Mouse (Mus musculus): ENCODE data around the gene Zfp661. TPM values are rescaled to one million over a fixed set of nuclear protein-coding genes. Genes with fewer than 3 reads are reported as not detected.

The Zfp661 gene
- polyA plus RNA-seq (2015; fragmentation: Nextera tagmentation; extraction: Ambion mirVana): 11.0 and 11.7 TPM in 2 replicates

DNA sequence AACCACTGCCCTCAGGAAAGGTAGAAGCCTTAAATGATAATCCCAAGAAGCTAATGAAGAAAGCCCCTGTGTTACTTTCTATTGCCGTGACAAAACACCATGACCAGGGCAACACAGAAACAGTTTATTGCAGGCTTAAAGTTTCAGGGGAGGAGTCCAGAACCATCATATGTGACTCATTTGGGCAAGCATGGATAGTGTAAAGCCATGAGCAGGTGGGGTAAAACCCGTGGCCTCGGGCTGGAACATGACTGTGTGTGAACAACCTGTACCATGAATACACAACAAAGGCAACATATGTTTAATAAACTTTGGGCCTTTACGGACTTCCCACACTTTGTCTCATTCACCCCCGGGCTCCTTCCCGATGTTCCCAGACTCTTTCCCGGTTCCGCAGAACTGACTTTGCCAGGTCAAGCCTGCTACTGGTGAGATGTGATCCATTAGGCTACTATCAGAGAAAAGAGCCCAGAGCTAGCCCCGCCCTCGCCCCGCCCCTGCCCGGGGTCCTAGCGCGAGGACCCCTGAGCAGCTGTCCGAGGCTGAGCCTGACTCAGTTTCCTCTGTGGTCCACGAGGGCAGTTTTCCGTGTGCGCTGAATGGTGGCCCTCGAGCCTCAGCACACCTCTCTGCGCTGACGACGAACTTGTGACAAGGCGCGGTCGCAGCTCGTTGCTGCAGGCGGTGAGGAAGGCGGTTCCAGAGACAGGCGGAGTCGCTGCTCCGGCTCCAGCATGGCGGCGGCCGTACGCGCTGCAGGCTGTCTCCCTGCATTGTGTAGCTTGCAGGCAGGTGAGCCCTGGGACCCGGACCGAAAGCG, at the start of gene Zfp661, which contains the start of gene Mrps5:
Gene Zfp661 (minus strand): TSS at position 401 of the 820 bp plus-strand sequence.
Gene Mrps5 (plus strand): TSS at position 529 of the 820 bp plus-strand sequence.
- Histone ChIP-seq H3K27me3 (replicated peaks; ENCODE audit: control insufficient read depth, insufficient read depth, low read length) (no peaks in the 10 kb centered on the region), H3K4me1 (replicated peaks; ENCODE audit: control insufficient read depth, insufficient read depth, low read length) (peaks cover 29% of the 10 kb centered on the region), H3K36me3 (ENCODE audit: control insufficient read depth, insufficient read depth) (no peaks in the 10 kb centered on the region; the same call in 1 of the 2 replicates)

DNA sequence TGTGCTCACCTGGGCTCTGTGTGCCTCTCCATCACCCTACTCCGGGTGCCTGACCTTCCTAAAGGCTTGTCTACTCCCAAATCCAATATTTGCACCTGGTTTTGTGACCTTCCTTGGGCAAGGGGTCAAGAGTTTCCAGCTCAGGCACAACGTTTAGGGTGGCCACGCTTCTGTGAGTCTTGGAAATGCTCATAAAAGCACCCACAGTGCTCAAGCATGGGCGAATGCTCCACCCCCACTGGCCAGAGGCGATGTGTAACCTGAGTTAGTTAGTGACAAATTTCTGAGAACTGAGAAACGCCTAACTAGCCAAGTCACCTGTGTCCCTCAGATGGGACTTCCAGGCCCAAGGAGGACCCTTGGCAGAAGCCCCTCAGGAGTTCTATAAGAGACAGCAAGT, 48.7 kb upstream of the Zfp661 start:
- H3K4me3 ChIP-seq (replicated peaks; ENCODE audit: low read length): no peak overlapping the region
- no peaks in the 10 kb centered on the region for H3K9me3 ChIP-seq (ENCODE audit: control insufficient read depth, low read length)
- H3K9ac ChIP-seq (replicated peaks; ENCODE audit: low read depth, low read length): no peak overlapping the region
- H3K4me1 ChIP-seq (replicated peaks; ENCODE audit: control insufficient read depth, insufficient read depth, low read length): no peaks in the 10 kb centered on the region
- H3K27me3 ChIP-seq (replicated peaks; ENCODE audit: control insufficient read depth, insufficient read depth, low read length): no peaks in the 10 kb centered on the region
- H3K27ac ChIP-seq (ENCODE audit: low read length): no peak overlapping the region
- no peaks in the 10 kb centered on the region for H3K36me3 ChIP-seq (ENCODE audit: control insufficient read depth, insufficient read depth)
- ATAC-seq: no peak
- WGBS: 75% methylated on average over 6 of the region's 6 CpGs
- no peak overlapping the region for H3K4me2 ChIP-seq (ENCODE audit: low read length)

More for the DNA sequence above, at the start of gene Zfp661, which contains the start of gene Mrps5:
- Histone ChIP-seq H3K9me3 (ENCODE audit: control insufficient read depth, low read length) (no peaks in the 10 kb centered on the region), H3K4me2 (ENCODE audit: low read length) (peak within 1 kb of the TSS; percentile 71), H3K4me3 (replicated peaks; ENCODE audit: low read length) (peak within 1 kb of the TSS; percentile 97), H3K9ac (replicated peaks; ENCODE audit: low read depth, low read length) (peak within 1 kb of the TSS; percentile 96), H3K27ac (ENCODE audit: low read length) (peak within 1 kb of the TSS; percentile 95)
- 3% methylated on average over 39 of the region's 39 CpGs for WGBS
- ATAC-seq: peak; percentile 81

DNA sequence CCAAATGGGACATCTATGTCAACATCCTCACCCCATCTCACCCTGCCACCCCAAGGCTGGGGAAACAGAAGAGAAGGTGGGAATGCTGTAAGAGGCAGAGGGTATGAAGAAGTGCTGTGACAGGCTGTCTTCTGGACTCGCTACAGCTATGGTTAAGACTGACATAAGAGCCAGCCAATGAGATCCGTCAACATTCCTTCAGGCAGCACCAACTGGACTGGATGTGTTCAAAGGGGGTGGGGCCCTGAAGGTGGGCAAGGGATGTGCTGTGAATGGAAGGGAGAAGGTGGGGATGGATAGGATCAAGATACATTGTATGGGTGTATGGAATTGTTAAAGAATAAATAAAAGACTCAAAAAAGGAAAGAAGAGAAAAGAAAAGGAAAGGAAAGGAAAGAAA, 45.7 kb upstream of the Zfp661 start:
- Histone ChIP-seq H3K9me3 (ENCODE audit: control insufficient read depth, low read length) (no peaks in the 10 kb centered on the region), H3K36me3 (ENCODE audit: control insufficient read depth, insufficient read depth) (no peaks in the 10 kb centered on the region), H3K9ac (replicated peaks; ENCODE audit: low read depth, low read length) (no peak overlapping the region), H3K4me2 (ENCODE audit: low read length) (no peak overlapping the region), H3K27ac (ENCODE audit: low read length) (no peak overlapping the region), H3K4me3 (replicated peaks; ENCODE audit: low read length) (no peak overlapping the region), H3K27me3 (replicated peaks; ENCODE audit: control insufficient read depth, insufficient read depth, low read length) (no peaks in the 10 kb centered on the region), H3K4me1 (replicated peaks; ENCODE audit: control insufficient read depth, insufficient read depth, low read length) (peaks cover 5% of the 10 kb centered on the region)
- no peak for ATAC-seq
- 72% methylated on average over 2 of the region's 2 CpGs for WGBS

DNA sequence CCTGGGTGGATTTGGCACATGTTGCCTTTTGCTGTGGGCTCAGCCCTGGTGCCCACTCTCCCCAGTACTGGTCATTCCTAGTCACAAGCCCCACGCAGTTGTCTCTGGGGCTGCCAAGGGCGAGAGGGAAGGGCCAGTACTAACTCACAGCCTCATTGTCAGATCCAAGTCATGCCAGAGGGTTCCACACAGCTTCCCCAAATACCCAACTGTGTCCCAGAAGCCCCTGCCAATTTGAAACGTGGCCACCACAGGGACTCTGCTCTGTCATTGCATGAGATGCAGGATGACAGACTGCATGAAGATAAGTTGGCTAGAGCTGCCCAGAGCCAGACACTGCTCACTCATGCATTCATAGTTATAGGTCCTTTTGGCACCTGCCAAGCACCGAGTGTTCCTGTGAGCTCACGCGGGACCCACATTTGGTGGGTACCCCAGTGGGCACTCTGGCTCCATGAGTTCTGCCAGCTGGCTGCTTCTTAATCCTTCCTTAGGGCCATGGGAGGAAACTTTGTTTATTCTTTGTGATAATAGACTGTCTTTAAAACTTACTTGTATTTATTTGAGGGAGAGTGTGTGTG, 41.2 kb upstream of the Zfp661 start:
- WGBS: 71% methylated on average over 6 of the region's 6 CpGs
- peak; percentile 82 for ATAC-seq
- H3K9me3 ChIP-seq (ENCODE audit: control insufficient read depth, low read length): no peaks in the 10 kb centered on the region
- no peaks in the 10 kb centered on the region for H3K27me3 ChIP-seq (replicated peaks; ENCODE audit: control insufficient read depth, insufficient read depth, low read length)
- H3K4me1 ChIP-seq (replicated peaks; ENCODE audit: control insufficient read depth, insufficient read depth, low read length): peaks cover 7% of the 10 kb centered on the region
- no peak overlapping the region for H3K4me3 ChIP-seq (replicated peaks; ENCODE audit: low read length)
- H3K9ac ChIP-seq (replicated peaks; ENCODE audit: low read depth, low read length): no peak overlapping the region
- no peak overlapping the region for H3K4me2 ChIP-seq (ENCODE audit: low read length)
- no peaks in the 10 kb centered on the region for H3K36me3 ChIP-seq (ENCODE audit: control insufficient read depth, insufficient read depth)
- H3K27ac ChIP-seq (ENCODE audit: low read length): no peak overlapping the region

DNA sequence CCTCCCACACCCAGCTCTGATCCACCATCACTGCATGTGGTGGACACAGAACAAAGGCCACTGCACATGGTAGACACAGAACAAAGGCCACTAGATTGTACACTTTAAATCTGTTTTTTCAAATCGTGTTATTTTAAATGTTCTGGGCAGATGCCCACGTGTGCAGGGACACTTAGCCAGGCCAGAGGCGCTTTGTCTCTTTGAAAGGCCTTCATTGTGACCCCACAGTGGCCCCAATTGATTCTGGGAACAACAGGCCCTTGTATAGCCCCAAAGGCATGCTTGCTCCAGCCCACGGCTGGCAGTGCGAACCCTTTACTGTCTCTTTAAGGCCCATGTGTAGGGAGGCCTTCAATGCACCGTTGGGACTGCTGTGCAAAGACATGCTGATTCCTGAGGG, 40.5 kb upstream of the Zfp661 start:
- Histone ChIP-seq H3K9ac (replicated peaks; ENCODE audit: low read depth, low read length) (no peak overlapping the region), H3K27ac (ENCODE audit: low read length) (no peak overlapping the region), H3K27me3 (replicated peaks; ENCODE audit: control insufficient read depth, insufficient read depth, low read length) (no peaks in the 10 kb centered on the region), H3K36me3 (ENCODE audit: control insufficient read depth, insufficient read depth) (no peaks in the 10 kb centered on the region), H3K4me3 (replicated peaks; ENCODE audit: low read length) (no peak overlapping the region), H3K4me2 (ENCODE audit: low read length) (no peak overlapping the region), H3K4me1 (replicated peaks; ENCODE audit: control insufficient read depth, insufficient read depth, low read length) (peaks cover 8% of the 10 kb centered on the region), H3K9me3 (ENCODE audit: control insufficient read depth, low read length) (no peaks in the 10 kb centered on the region)
- 41% methylated on average over 6 of the region's 6 CpGs for WGBS
- ATAC-seq: no peak

DNA sequence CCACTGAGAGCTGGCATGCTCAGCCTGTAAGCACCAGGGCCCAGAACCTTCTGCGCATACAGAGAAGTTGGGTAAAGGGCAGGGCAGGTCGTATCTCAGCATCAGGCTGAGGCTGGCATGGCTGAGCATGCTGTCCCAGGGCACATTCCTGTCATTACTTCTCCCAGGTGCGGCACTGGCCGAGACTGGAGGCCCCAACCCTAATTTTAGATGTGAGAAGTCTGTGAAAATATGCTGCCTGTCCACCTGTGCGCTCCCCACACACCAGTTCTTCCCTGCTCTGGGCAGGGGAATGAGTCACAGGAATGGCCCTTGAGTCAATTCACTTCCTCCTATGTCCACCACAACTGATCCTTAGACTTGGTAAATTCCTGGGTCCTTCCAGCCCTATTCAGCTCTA, 38.8 kb upstream of the Zfp661 start:
- no peaks in the 10 kb centered on the region for H3K9me3 ChIP-seq (ENCODE audit: control insufficient read depth, low read length)
- no peak for ATAC-seq
- no peaks in the 10 kb centered on the region for H3K36me3 ChIP-seq (ENCODE audit: control insufficient read depth, insufficient read depth)
- H3K27me3 ChIP-seq (replicated peaks; ENCODE audit: control insufficient read depth, insufficient read depth, low read length): no peaks in the 10 kb centered on the region
- no peak overlapping the region for H3K27ac ChIP-seq (ENCODE audit: low read length)
- H3K9ac ChIP-seq (replicated peaks; ENCODE audit: low read depth, low read length): no peak overlapping the region
- H3K4me1 ChIP-seq (replicated peaks; ENCODE audit: control insufficient read depth, insufficient read depth, low read length): peaks cover 11% of the 10 kb centered on the region
- no peak overlapping the region for H3K4me2 ChIP-seq (ENCODE audit: low read length)
- 77% methylated on average over 5 of the region's 5 CpGs for WGBS
- no peak overlapping the region for H3K4me3 ChIP-seq (replicated peaks; ENCODE audit: low read length)

DNA sequence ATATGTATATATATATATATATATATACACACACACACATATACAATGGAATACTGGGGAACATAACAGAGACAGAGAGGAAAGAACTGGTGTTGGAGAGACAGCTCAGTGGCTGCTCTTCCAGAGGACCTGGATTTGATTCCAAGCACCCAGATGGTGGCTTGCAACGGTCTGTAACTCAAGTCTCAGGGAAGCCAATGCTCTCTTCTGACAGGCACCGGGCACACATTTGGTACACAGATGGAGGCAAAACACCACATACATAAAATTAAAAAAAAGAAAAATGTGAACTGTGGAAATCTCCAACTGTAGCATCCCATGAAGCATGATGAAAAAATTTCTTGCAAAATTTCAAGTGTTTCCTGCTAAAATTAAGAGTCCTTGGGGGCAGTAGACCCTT, 37.9 kb upstream of the Zfp661 start:
- Histone ChIP-seq H3K4me1 (replicated peaks; ENCODE audit: control insufficient read depth, insufficient read depth, low read length) (peaks cover 11% of the 10 kb centered on the region), H3K4me2 (ENCODE audit: low read length) (no peak overlapping the region), H3K4me3 (replicated peaks; ENCODE audit: low read length) (no peak overlapping the region), H3K27ac (ENCODE audit: low read length) (no peak overlapping the region), H3K9ac (replicated peaks; ENCODE audit: low read depth, low read length) (no peak overlapping the region), H3K9me3 (ENCODE audit: control insufficient read depth, low read length) (no peaks in the 10 kb centered on the region), H3K36me3 (ENCODE audit: control insufficient read depth, insufficient read depth) (no peaks in the 10 kb centered on the region), H3K27me3 (replicated peaks; ENCODE audit: control insufficient read depth, insufficient read depth, low read length) (no peaks in the 10 kb centered on the region)
- ATAC-seq: no peak
- WGBS: 69% methylated on average over 2 of the region's 2 CpGs

DNA sequence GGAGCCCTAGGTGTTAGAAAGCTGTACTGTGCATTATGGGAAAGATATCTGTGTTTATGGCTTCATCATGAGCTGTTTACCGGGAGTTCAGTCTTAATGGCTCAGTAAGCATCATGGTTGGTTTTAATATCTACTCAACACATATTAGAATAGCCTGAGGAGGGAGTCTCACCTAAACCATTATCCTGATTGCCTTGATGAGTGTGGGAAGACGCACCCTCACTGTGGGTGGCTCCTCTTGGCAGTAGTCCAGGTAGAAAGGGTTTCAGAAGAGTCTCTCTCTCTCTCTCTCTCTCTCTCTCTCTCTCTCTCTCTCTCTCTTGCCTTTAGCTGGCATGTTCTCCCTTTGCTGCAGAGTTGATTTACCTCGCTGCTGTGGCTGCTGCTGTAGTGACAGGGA, 35.2 kb upstream of the Zfp661 start:
- Histone ChIP-seq H3K36me3 (ENCODE audit: control insufficient read depth, insufficient read depth) (no peaks in the 10 kb centered on the region), H3K4me2 (ENCODE audit: low read length) (no peak overlapping the region), H3K27ac (ENCODE audit: low read length) (no peak overlapping the region), H3K27me3 (replicated peaks; ENCODE audit: control insufficient read depth, insufficient read depth, low read length) (no peaks in the 10 kb centered on the region), H3K4me1 (replicated peaks; ENCODE audit: control insufficient read depth, insufficient read depth, low read length) (peaks cover 3% of the 10 kb centered on the region; the same call in 1 of the 2 replicates), H3K9me3 (ENCODE audit: control insufficient read depth, low read length) (no peaks in the 10 kb centered on the region), H3K9ac (replicated peaks; ENCODE audit: low read depth, low read length) (no peak overlapping the region), H3K4me3 (replicated peaks; ENCODE audit: low read length) (no peak overlapping the region)
- ATAC-seq: no peak
- 31% methylated on average over 3 of the region's 3 CpGs for WGBS

DNA sequence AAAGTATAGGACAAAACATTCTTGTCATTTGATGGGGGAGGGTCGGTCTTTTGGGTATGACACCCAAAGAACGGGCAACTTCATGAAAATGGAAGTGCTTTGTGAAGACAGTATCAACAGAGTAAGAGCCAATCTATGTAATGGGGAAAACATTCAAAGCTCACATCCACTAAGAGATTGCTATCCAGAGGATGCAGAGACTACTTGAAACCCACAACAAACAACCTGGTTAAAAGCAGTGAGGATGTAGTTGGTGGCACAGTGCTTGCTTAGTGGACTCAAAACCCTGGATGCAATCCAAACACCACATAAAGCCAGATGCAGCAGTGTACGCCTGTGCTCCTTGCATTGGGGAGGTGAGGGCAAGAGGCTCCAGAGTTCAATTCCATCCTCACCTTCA, 32.4 kb upstream of the Zfp661 start:
- Histone ChIP-seq H3K9ac (replicated peaks; ENCODE audit: low read depth, low read length) (no peak overlapping the region), H3K36me3 (ENCODE audit: control insufficient read depth, insufficient read depth) (no peaks in the 10 kb centered on the region), H3K27me3 (replicated peaks; ENCODE audit: control insufficient read depth, insufficient read depth, low read length) (no peaks in the 10 kb centered on the region), H3K27ac (ENCODE audit: low read length) (no peak overlapping the region), H3K4me3 (replicated peaks; ENCODE audit: low read length) (no peak overlapping the region), H3K4me1 (replicated peaks; ENCODE audit: control insufficient read depth, insufficient read depth, low read length) (peaks cover 3% of the 10 kb centered on the region; the same call in 1 of the 2 replicates), H3K9me3 (ENCODE audit: control insufficient read depth, low read length) (no peaks in the 10 kb centered on the region), H3K4me2 (ENCODE audit: low read length) (no peak overlapping the region)
- ATAC-seq: no peak
- 91% methylated on average over 3 of the region's 3 CpGs for WGBS
